In genomic region chr8:70538024-70538579, GRCm38 (mm10) we compare ENCODE assay signal across 8 mouse cellular contexts. TPM values are rescaled to one million over a fixed set of nuclear protein-coding genes. Genes with fewer than 3 reads are reported as not detected.
DNase-seq lines count a peak whose midpoint lies in the region; ATAC-seq and TF ChIP-seq lines count a peak whose summit lies in the region.

No protein-coding gene starts in this region.

- H3K4me3 ChIP-seq in hindbrain, embryonic 15.5 days, result peak overlapping the region; percentile 78
- H3K4me3 ChIP-seq in liver, embryonic 11.5 days (ENCODE audit: low read depth, low read length), result peak overlapping the region; percentile 78
- peak overlapping the region; percentile 82 for H3K4me3 ChIP-seq in midbrain, postnatal 0 days (ENCODE audit: low read depth, low read length)

- 12% methylated on average over 24 of the region's 24 CpGs for WGBS in hindbrain, embryonic 15.5 days
- 16% methylated on average over 24 of the region's 24 CpGs for WGBS in liver, embryonic 11.5 days
- 15% methylated on average over 24 of the region's 24 CpGs for WGBS in midbrain, postnatal 0 days

- TF ChIP-seq CTCF in midbrain, postnatal 0 days (IDR thresholded peaks at IDR 0.05), result no peak

- H3K9me3 ChIP-seq in hindbrain, embryonic 15.5 days, result no peaks in the 10 kb centered on the region
- no peaks in the 10 kb centered on the region for H3K9me3 ChIP-seq in liver, embryonic 11.5 days (ENCODE audit: control insufficient read depth, low read length)
- H3K9me3 ChIP-seq in midbrain, postnatal 0 days (ENCODE audit: low read length), result no peaks in the 10 kb centered on the region

- no peaks in the 10 kb centered on the region for H3K27me3 ChIP-seq in hindbrain, embryonic 15.5 days
- no peaks in the 10 kb centered on the region for H3K27me3 ChIP-seq in liver, embryonic 11.5 days (replicated peaks; ENCODE audit: control insufficient read depth, insufficient read depth, low read length)
- no peaks in the 10 kb centered on the region for H3K27me3 ChIP-seq in midbrain, postnatal 0 days (ENCODE audit: insufficient read depth, low read length)

- ATAC-seq in hindbrain, embryonic 15.5 days (ENCODE audit: low FRiP score, low read depth), result peak; percentile 10; the same call in 1 of the 2 replicates
- no peak; the same call in 1 of the 2 replicates for ATAC-seq in liver, embryonic 11.5 days (replicated peaks; ENCODE audit: low FRiP score)
- no peak for ATAC-seq in midbrain, postnatal 0 days (ENCODE audit: low FRiP score)

- peaks cover 22% of the 10 kb centered on the region for H3K36me3 ChIP-seq in hindbrain, embryonic 15.5 days
- H3K36me3 ChIP-seq in liver, embryonic 11.5 days (ENCODE audit: control insufficient read depth, insufficient read depth, low read length), result peaks cover 34% of the 10 kb centered on the region; the same call in 1 of the 2 replicates
- peaks cover 25% of the 10 kb centered on the region for H3K36me3 ChIP-seq in midbrain, postnatal 0 days (ENCODE audit: insufficient read depth, low read length)

- H3K9ac ChIP-seq in hindbrain, embryonic 15.5 days, result peak overlapping the region; percentile 39
- peak overlapping the region; percentile 59 for H3K9ac ChIP-seq in liver, embryonic 11.5 days (ENCODE audit: low read depth, low read length)
- peak overlapping the region; percentile 62 for H3K9ac ChIP-seq in midbrain, postnatal 0 days (replicated peaks; ENCODE audit: low read length, poor library complexity, severe bottlenecking)

- peak overlapping the region; percentile 91 for H3K4me2 ChIP-seq in hindbrain, embryonic 15.5 days
- H3K4me2 ChIP-seq in liver, embryonic 11.5 days, result peak overlapping the region; percentile 93
- H3K4me2 ChIP-seq in midbrain, postnatal 0 days (ENCODE audit: low read depth, low read length, poor library complexity, severe bottlenecking), result peak overlapping the region; percentile 95

- peaks cover 35% of the 10 kb centered on the region for H3K4me1 ChIP-seq in hindbrain, embryonic 15.5 days (replicated peaks)
- peaks cover 30% of the 10 kb centered on the region for H3K4me1 ChIP-seq in liver, embryonic 11.5 days (replicated peaks; ENCODE audit: control insufficient read depth, insufficient read depth, low read length)
- H3K4me1 ChIP-seq in midbrain, postnatal 0 days (ENCODE audit: insufficient read depth, low read length), result peaks cover 16% of the 10 kb centered on the region

- H3K27ac ChIP-seq in hindbrain, embryonic 15.5 days (replicated peaks), result peak overlapping the region; percentile 96
- peak overlapping the region; percentile 81 for H3K27ac ChIP-seq in liver, embryonic 11.5 days (ENCODE audit: low read depth, low read length)
- H3K27ac ChIP-seq in midbrain, postnatal 0 days (ENCODE audit: low read depth, low read length), result peak overlapping the region; percentile 90

- peak; percentile 64 for DNase-seq in layer of hippocampus, adult 11-12 months (ENCODE audit: low spot score)
- DNase-seq in layer of hippocampus, adult 9-10 months (ENCODE audit: low spot score), result no peak
- DNase-seq in cerebellum, adult 9-10 months, result peak; percentile 78
- DNase-seq in forelimb bud, embryonic 11.5 days (ENCODE audit: low read depth, low spot score), result peak; percentile 21
- DNase-seq in liver, embryonic 11.5 days (ENCODE audit: low spot score), result peak; percentile 67
- DNase-seq in midbrain, postnatal 0 days (ENCODE audit: low spot score), result peak; percentile 48
- peak; percentile 81 for DNase-seq in testis, postnatal 14 days (ENCODE audit: low spot score)

RNA-seq across cellular contexts. Expression of gene Ell, which starts 1.2 kb away (rescaled TPM):
- 15.1 and 20.9 TPM in 2 replicates for polyA plus RNA-seq in hindbrain, embryonic 15.5 days (2015; fragmentation: Nextera tagmentation; extraction: Ambion mirVana)
- 20.3 and 20.7 TPM in 2 replicates for polyA plus RNA-seq in liver, embryonic 11.5 days (2014; fragmentation: Nextera tagmentation; extraction: Ambion mirVana)
- 10.2 and 14.1 TPM in 2 replicates for total RNA-seq in midbrain, postnatal 0 days (2014; rRNA removed)
- polyA plus RNA-seq in midbrain, postnatal 0 days (2015; fragmentation: Nextera tagmentation; extraction: Ambion mirVana), result 12.6 and 13.2 TPM in 2 replicates

RNA-seq across cellular contexts. Expression of gene Kxd1, which starts 10.3 kb away (rescaled TPM):
- 48.5 and 49.0 TPM in 2 replicates for polyA plus RNA-seq in hindbrain, embryonic 15.5 days (2015; fragmentation: Nextera tagmentation; extraction: Ambion mirVana)
- polyA plus RNA-seq in liver, embryonic 11.5 days (2014; fragmentation: Nextera tagmentation; extraction: Ambion mirVana), result 68.8 and 75.2 TPM in 2 replicates
- total RNA-seq in midbrain, postnatal 0 days (2014; rRNA removed), result 36.3 and 38.2 TPM in 2 replicates
- 53.1 and 55.8 TPM in 2 replicates for polyA plus RNA-seq in midbrain, postnatal 0 days (2015; fragmentation: Nextera tagmentation; extraction: Ambion mirVana)

RNA-seq across cellular contexts. Expression of gene Fkbp8, which starts 10.6 kb away (rescaled TPM):
- 393 and 420 TPM in 2 replicates for polyA plus RNA-seq in hindbrain, embryonic 15.5 days (2015; fragmentation: Nextera tagmentation; extraction: Ambion mirVana)
- 261 and 285 TPM in 2 replicates for polyA plus RNA-seq in liver, embryonic 11.5 days (2014; fragmentation: Nextera tagmentation; extraction: Ambion mirVana)
- total RNA-seq in midbrain, postnatal 0 days (2014; rRNA removed), result 490 and 533 TPM in 2 replicates
- 351 and 386 TPM in 2 replicates for polyA plus RNA-seq in midbrain, postnatal 0 days (2015; fragmentation: Nextera tagmentation; extraction: Ambion mirVana)

RNA-seq across cellular contexts. Expression of gene Uba52, which starts 27.5 kb away (rescaled TPM):
- 652 and 684 TPM in 2 replicates for polyA plus RNA-seq in hindbrain, embryonic 15.5 days (2015; fragmentation: Nextera tagmentation; extraction: Ambion mirVana)
- polyA plus RNA-seq in liver, embryonic 11.5 days (2014; fragmentation: Nextera tagmentation; extraction: Ambion mirVana), result 1,024 and 1,077 TPM in 2 replicates
- 357 and 402 TPM in 2 replicates for total RNA-seq in midbrain, postnatal 0 days (2014; rRNA removed)
- polyA plus RNA-seq in midbrain, postnatal 0 days (2015; fragmentation: Nextera tagmentation; extraction: Ambion mirVana), result 721 and 736 TPM in 2 replicates

RNA-seq across cellular contexts. Expression of gene Rex1bd, which starts 31.6 kb away (rescaled TPM):
- 161 and 177 TPM in 2 replicates for polyA plus RNA-seq in hindbrain, embryonic 15.5 days (2015; fragmentation: Nextera tagmentation; extraction: Ambion mirVana)
- 113 and 120 TPM in 2 replicates for polyA plus RNA-seq in liver, embryonic 11.5 days (2014; fragmentation: Nextera tagmentation; extraction: Ambion mirVana)
- total RNA-seq in midbrain, postnatal 0 days (2014; rRNA removed), result 118 and 121 TPM in 2 replicates
- 198 and 212 TPM in 2 replicates for polyA plus RNA-seq in midbrain, postnatal 0 days (2015; fragmentation: Nextera tagmentation; extraction: Ambion mirVana)
